Mouse (Mus musculus) midbrain, postnatal 0 days (tissue): ENCODE measurements around the gene Cspg5. TPM values are rescaled to one million over a fixed set of nuclear protein-coding genes. Genes with fewer than 3 reads are reported as not detected.

Experiments used
- ATAC-seq: fragments of 200-750 bp; cut with Nextera tagmentation; 2 replicates; pipeline ENCODE4 v1.8.0; 2017; ENCODE audit warnings: moderate number of reproducible peaks, mild to moderate bottlenecking, moderate TSS enrichment, moderate library complexity; ENCODE audit not compliant: low FRiP score
- DNase-seq: peaks from one replicate; pipeline ENCODE4 v3.0.0-alpha.2; 2015; ENCODE audit warnings: low spot score
- H3K27ac ChIP-seq: fragments of 300-500 bp; sonication (generic); 2 replicates; pipeline ENCODE4 v1.5.1; 2014; ENCODE audit warnings: low read depth, mild to moderate bottlenecking, low read length, mixed read lengths
- H3K27me3 ChIP-seq: fragments of 300-500 bp; sonication (generic); 2 replicates; pipeline ENCODE4 v1.6.1; 2014; ENCODE audit warnings: low read length, control low read depth, mixed read lengths; ENCODE audit not compliant: insufficient read depth
- H3K36me3 ChIP-seq: fragments of 300-500 bp; sonication (generic); 2 replicates; pipeline ENCODE4 v1.6.1; 2014; ENCODE audit warnings: low read length, control low read depth, mixed read lengths; ENCODE audit not compliant: insufficient read depth
- H3K4me1 ChIP-seq: fragments of 300-500 bp; sonication (generic); 2 replicates; pipeline ENCODE4 v1.6.1; 2014; ENCODE audit warnings: mild to moderate bottlenecking, control low read depth, antibody characterized with exemption, low read length, mixed read lengths; ENCODE audit not compliant: insufficient read depth
- H3K4me2 ChIP-seq: fragments of 300-500 bp; sonication (generic); 2 replicates; pipeline ENCODE4 v1.6.1; 2014; ENCODE audit warnings: low read depth, mild to moderate bottlenecking, low read length, mixed read lengths; ENCODE audit not compliant: poor library complexity, severe bottlenecking
- H3K4me3 ChIP-seq: fragments of 300-500 bp; sonication (generic); 2 replicates; pipeline ENCODE4 v1.5.1; 2014; ENCODE audit warnings: low read depth, mild to moderate bottlenecking, low read length, moderate library complexity
- H3K9ac ChIP-seq: fragments of 300-500 bp; sonication (generic); replicated peaks from 2 replicates; pipeline ENCODE4 v1.6.1; 2014; ENCODE audit warnings: mild to moderate bottlenecking, low read length, moderate library complexity, mixed read lengths; ENCODE audit not compliant: poor library complexity, severe bottlenecking
- H3K9me3 ChIP-seq: fragments of 300-500 bp; sonication (generic); 2 replicates; pipeline ENCODE4 v1.6.1; 2016; ENCODE audit warnings: low read length, control low read depth
- CTCF ChIP-seq: IDR thresholded peaks from 2 replicates; pipeline ENCODE4 v1.5.1; 2016; ENCODE audit warnings: antibody characterized with exemption, mild to moderate bottlenecking
- WGBS: fragments of 180-500 bp; shearing (Covaris S2); extraction: QIAGEN DNeasy Blood & Tissue Kit; methylation state at CpG from one replicate; pipeline ENCODE4 v1.1.7; 2014; 5-methylcytosine and 5-hydroxymethylcytosine counted together
- microRNA-seq: library from miRNA; unstranded; fragments of <30 nt; microRNA quantifications from one replicate; pipeline ENCODE4, GENCODE M21; 2016; ENCODE audit warnings: borderline number of aligned reads
- polyA plus RNA-seq: library from polyadenylated mRNA; unstranded; fragments of >200 nt; fragmentation: Nextera tagmentation; extraction: Ambion mirVana; gene quantifications from 2 replicates; pipeline ENCODE4 v1.2.1, GENCODE M21; 2015
- total RNA-seq: library from RNA; depleted of rRNA; stranded (reverse); fragments of >200 nt; gene quantifications from 2 replicates; pipeline ENCODE4 v1.2.3, GENCODE M21; 2014; rRNA removed

The Cspg5 gene
- total and polyA plus RNA-seq, 2 experiments from 2014 or later = 325 to 504 TPM

- DNase-seq (peak; percentile 95), ATAC-seq (peak; percentile 50; the same call in 1 of the 2 replicates)
- H3K9me3 ChIP-seq = no peaks in the 10 kb centered on the region
- H3K27ac ChIP-seq = no peak overlapping the region
- TF ChIP-seq CTCF = peak; percentile 99
- H3K9ac ChIP-seq = no peak overlapping the region
- H3K4me1 ChIP-seq = no peaks in the 10 kb centered on the region
- H3K36me3 ChIP-seq = no peaks in the 10 kb centered on the region
- H3K4me3 ChIP-seq = no peak overlapping the region
- no peak overlapping the region for H3K4me2 ChIP-seq
- no peaks in the 10 kb centered on the region for H3K27me3 ChIP-seq
- WGBS = 0% methylated on average over 5 of the region's 5 CpGs
Observed at GRCm38 (mm10) chr9:110296867-110297627, 53.5 kb downstream of the Cspg5 start.

- 2% methylated on average over 4 of the region's 4 CpGs for WGBS
- peak overlapping the region; percentile 65 for H3K4me2 ChIP-seq
- TF ChIP-seq CTCF = peak; percentile 66
- DNase-seq = peak; percentile 67
- H3K27me3 ChIP-seq = no peaks in the 10 kb centered on the region
- H3K36me3 ChIP-seq = peaks cover 4% of the 10 kb centered on the region; the same call in 1 of the 2 replicates
- peak overlapping the region; percentile 84 for H3K9ac ChIP-seq
- peak overlapping the region; percentile 97 for H3K27ac ChIP-seq
- no peaks in the 10 kb centered on the region for H3K9me3 ChIP-seq
- peak; percentile 58; the same call in 1 of the 2 replicates for ATAC-seq
- peak overlapping the region; percentile 49 for H3K4me3 ChIP-seq
- peaks cover 5% of the 10 kb centered on the region; the same call in 1 of the 2 replicates for H3K4me1 ChIP-seq
Observed at GRCm38 (mm10) chr9:110304516-110304915, 60.9 kb downstream of the Cspg5 start.

GRCm38 (mm10) chr9:110304969-110305651, 61.5 kb downstream of the Cspg5 start, which contains the start of gene Elp6:
Elp6 (plus strand) TSS chr9:110305173.
- Histone ChIP-seq H3K27ac (peak within 1 kb of the TSS; percentile 97), H3K4me1 (peaks cover 5% of the 10 kb centered on the region; the same call in 1 of the 2 replicates), H3K4me2 (peak within 1 kb of the TSS; percentile 65), H3K9me3 (no peaks in the 10 kb centered on the region), H3K4me3 (peak within 1 kb of the TSS; percentile 49), H3K36me3 (peaks cover 4% of the 10 kb centered on the region; the same call in 1 of the 2 replicates), H3K27me3 (no peaks in the 10 kb centered on the region), H3K9ac (peak within 1 kb of the TSS; percentile 84)
- peak; percentile 46 for TF ChIP-seq CTCF
- DNase-seq (peak; percentile 97), ATAC-seq (peak; percentile 97)
- under 1% methylated on average over 46 of the region's 46 CpGs for WGBS

GRCm38 (mm10) chr9:110306371-110306770, 62.8 kb downstream of the Cspg5 start:
- no peak for ATAC-seq
- DNase-seq = no peak
- no peak overlapping the region for H3K4me2 ChIP-seq
- H3K9ac ChIP-seq = no peak overlapping the region
- peaks cover 13% of the 10 kb centered on the region for H3K36me3 ChIP-seq
- no peaks in the 10 kb centered on the region for H3K27me3 ChIP-seq
- peak overlapping the region; percentile 97; the same call in 1 of the 2 replicates for H3K27ac ChIP-seq
- WGBS = 93% methylated on average over 5 of the region's 5 CpGs
- H3K4me3 ChIP-seq = no peak overlapping the region
- no peaks in the 10 kb centered on the region for H3K9me3 ChIP-seq
- H3K4me1 ChIP-seq = peaks cover 5% of the 10 kb centered on the region; the same call in 1 of the 2 replicates
- no peak for TF ChIP-seq CTCF

Small RNA genes lying within 50 kb of the gene (microRNA-seq; reads per million reads assigned to microRNA genes)
- 23.8 reads per million, percentile 30 among the genes with 10 or more reads in this experiment for gene Mir6236

Other genes with a start within 250 kb of the Cspg5 start
- gene Smarcc1, start 126.1 kb upstream of the Cspg5 start, total RNA-seq = 34.0 and 42.3 TPM in 2 replicates
- gene Smarcc1, start 126.1 kb upstream of the Cspg5 start, polyA plus RNA-seq = 49.9 and 57.9 TPM in 2 replicates
- gene Dhx30, start 126.0 kb upstream of the Cspg5 start, total RNA-seq = 136 and 145 TPM in 2 replicates
- gene Dhx30, start 126.0 kb upstream of the Cspg5 start, polyA plus RNA-seq = 129 and 130 TPM in 2 replicates
- gene Elp6, start 61.4 kb downstream of the Cspg5 start, total RNA-seq = 28.8 and 35.5 TPM in 2 replicates
- 30.5 and 34.8 TPM in 2 replicates for gene Elp6, start 61.4 kb downstream of the Cspg5 start, polyA plus RNA-seq
- 146 and 162 TPM in 2 replicates for gene Scap, start 89.5 kb downstream of the Cspg5 start, total RNA-seq
- 56.6 and 59.3 TPM in 2 replicates for gene Scap, start 89.5 kb downstream of the Cspg5 start, polyA plus RNA-seq
- 29.5 and 36.0 TPM in 2 replicates for gene Ptpn23, start 164.4 kb downstream of the Cspg5 start, total RNA-seq
- 9.6 and 14.1 TPM in 2 replicates for gene Ptpn23, start 164.4 kb downstream of the Cspg5 start, polyA plus RNA-seq
- gene Ngp, start 176.0 kb downstream of the Cspg5 start, total RNA-seq = 0.44 TPM in 1 of 2 replicates, not detected in the other
- 0.49 and 0.58 TPM in 2 replicates for gene Ngp, start 176.0 kb downstream of the Cspg5 start, polyA plus RNA-seq
- 39.7 and 40.1 TPM in 2 replicates for gene Klhl18, start 232.9 kb downstream of the Cspg5 start, total RNA-seq
- gene Klhl18, start 232.9 kb downstream of the Cspg5 start, polyA plus RNA-seq = 25.9 and 27.4 TPM in 2 replicates
- gene Kif9, start 233.2 kb downstream of the Cspg5 start, total RNA-seq = 3.7 and 4.2 TPM in 2 replicates
- 4.1 and 5.6 TPM in 2 replicates for gene Kif9, start 233.2 kb downstream of the Cspg5 start, polyA plus RNA-seq